Mouse (Mus musculus) thymus, postnatal 14 days (tissue): ENCODE measurements at regions not wholly inside any gene's neighbourhood (a gene's known extent, or its start where the extent isn't known, plus 50 kb on each side); places are given as distances from the start of the nearest gene placed in this dataset.

Experiments used
- DNase-seq: peaks from one replicate; pipeline ENCODE4 v3.0.0; 2021

GRCm38 (mm10) chr3:102386091-102386490 is 83.6 kb upstream of the Ngf start:
- DNase-seq: no peak

GRCm38 (mm10) chr3:102384596-102384995 is 85.1 kb upstream of the Ngf start:
- no peak for DNase-seq

- DNase-seq: no peak
Observed at GRCm38 (mm10) chr3:102383671-102384070, 86.0 kb upstream of the Ngf start.

GRCm38 (mm10) chr3:102381683-102382082 is 88.0 kb upstream of the Ngf start:
- no peak for DNase-seq

- no peak for DNase-seq
Observed at GRCm38 (mm10) chr3:102374381-102375060, 95.2 kb upstream of the Ngf start.

GRCm38 (mm10) chr3:102372205-102372899 is 97.4 kb upstream of the Ngf start:
- no peak for DNase-seq

- DNase-seq: no peak
Observed at GRCm38 (mm10) chr3:102366188-102366587, 103.5 kb upstream of the Ngf start.

GRCm38 (mm10) chr3:102364326-102364935 is 105.3 kb upstream of the Ngf start:
- no peak for DNase-seq

- DNase-seq: no peak
Observed at GRCm38 (mm10) chr3:102360732-102361280, 108.9 kb upstream of the Ngf start.

GRCm38 (mm10) chr3:102358801-102359200 is 110.9 kb upstream of the Ngf start:
- no peak for DNase-seq

GRCm38 (mm10) chr3:102357062-102357610 is 112.6 kb upstream of the Ngf start:
- no peak for DNase-seq

- DNase-seq: no peak
Observed at GRCm38 (mm10) chr3:102355352-102355751, 114.4 kb upstream of the Ngf start.

GRCm38 (mm10) chr3:102354771-102355170 is 114.9 kb upstream of the Ngf start:
- DNase-seq: no peak

- no peak for DNase-seq
Observed at GRCm38 (mm10) chr3:102353277-102353900, 116.3 kb upstream of the Ngf start.

GRCm38 (mm10) chr3:102346077-102346476 is 123.6 kb upstream of the Ngf start:
- DNase-seq: no peak

GRCm38 (mm10) chr3:102345291-102345690 is 124.4 kb upstream of the Ngf start:
- DNase-seq: no peak

- no peak for DNase-seq
Observed at GRCm38 (mm10) chr3:102340731-102341130, 129.0 kb upstream of the Ngf start.

GRCm38 (mm10) chr3:102337881-102338280 is 131.8 kb upstream of the Ngf start:
- no peak for DNase-seq

GRCm38 (mm10) chr3:102336184-102336583 is 131.7 kb upstream of the Vangl1 start:
- no peak for DNase-seq

GRCm38 (mm10) chr3:102335146-102335545 is 130.7 kb upstream of the Vangl1 start:
- DNase-seq: no peak

GRCm38 (mm10) chr3:102332221-102332620 is 127.7 kb upstream of the Vangl1 start:
- DNase-seq: no peak

GRCm38 (mm10) chr3:102319331-102319730 is 114.8 kb upstream of the Vangl1 start:
- DNase-seq: no peak

- DNase-seq: no peak
Observed at GRCm38 (mm10) chr3:102316151-102316550, 111.7 kb upstream of the Vangl1 start.
